Mouse (Mus musculus): ENCODE data around the gene Erp29.

Erp29 gene

DNA sequence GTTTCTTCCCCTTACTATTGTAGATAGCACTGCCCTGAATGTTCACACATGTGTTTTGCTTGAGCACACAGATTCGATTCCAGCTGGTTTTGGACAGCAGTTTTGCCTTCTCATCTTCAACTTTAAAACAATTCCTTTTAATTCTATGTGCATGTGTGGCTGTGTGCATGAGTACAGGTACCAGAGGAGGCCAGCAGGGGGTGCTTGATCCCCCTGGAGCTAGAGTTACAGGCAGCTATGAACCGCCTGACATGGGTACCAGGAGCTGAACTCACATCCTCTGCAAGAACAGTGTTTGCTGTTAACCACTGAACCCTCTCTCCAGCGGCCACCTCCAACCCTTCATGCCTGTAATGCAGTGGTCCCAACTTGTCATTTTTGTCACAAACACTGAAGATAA is 3.9 kb downstream of the Erp29 start:
- no peak for DNase-seq

DNA sequence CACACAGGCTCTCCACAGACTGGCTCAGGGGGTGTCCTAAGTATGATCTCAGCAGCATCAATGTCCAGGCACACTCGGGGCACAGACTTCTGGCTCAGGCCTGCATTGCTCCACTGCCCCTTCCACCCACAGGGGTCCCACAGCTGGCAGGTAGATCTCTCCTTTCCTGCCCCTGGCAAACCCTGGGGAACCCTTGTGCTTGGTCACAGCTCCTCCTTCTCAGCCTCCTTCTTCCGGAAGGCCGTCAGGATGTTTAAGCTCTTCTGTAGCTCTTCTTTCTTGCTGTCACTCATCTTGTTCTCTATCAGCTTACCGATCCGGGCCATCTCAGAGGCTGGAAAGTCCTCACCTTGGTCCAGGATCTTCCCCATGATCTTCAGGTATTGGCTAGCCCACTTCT is 7.4 kb downstream of the Erp29 start:
- DNase-seq, result no peak

DNA sequence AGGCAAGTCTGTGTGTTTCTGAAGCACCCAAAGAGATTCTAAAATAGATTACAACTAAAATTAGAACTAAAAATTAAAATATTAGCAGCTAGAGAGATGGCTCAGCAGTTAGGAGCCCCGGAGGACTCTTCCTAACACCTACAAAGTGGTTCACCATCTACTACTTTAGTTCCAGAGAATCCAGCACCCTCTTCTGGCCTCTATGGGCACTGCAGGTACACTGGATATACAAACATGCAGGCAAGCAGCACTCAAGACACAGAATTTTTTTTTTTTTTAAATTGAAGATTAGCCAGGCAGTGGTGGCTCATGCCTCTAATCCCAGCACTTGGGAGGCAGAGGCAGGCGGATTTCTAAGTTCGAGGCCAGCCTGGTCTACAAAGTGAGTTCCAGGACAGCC is 8.8 kb downstream of the Erp29 start:
- peak; percentile 48 for DNase-seq

DNA sequence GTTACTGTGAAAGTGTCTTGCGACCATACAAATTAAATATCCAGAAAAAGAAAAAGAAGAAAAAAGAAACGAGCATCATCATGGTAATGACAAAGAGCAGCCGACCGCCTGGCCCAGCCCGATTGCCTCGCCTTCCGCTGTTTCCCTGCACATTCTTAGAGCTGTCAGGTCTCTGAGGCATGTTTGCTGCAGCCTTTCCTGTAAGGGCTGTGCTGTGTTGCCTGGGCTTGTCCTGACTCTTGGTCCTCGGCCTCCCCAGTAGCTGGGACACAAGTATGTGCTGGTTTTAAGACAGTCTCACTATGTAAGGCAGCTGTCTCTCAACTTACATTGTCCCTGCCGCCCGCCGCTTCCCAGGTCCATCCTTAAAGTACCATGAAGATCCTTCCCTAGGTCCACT is 13.6 kb downstream of the Erp29 start:
- no peak for DNase-seq

DNA sequence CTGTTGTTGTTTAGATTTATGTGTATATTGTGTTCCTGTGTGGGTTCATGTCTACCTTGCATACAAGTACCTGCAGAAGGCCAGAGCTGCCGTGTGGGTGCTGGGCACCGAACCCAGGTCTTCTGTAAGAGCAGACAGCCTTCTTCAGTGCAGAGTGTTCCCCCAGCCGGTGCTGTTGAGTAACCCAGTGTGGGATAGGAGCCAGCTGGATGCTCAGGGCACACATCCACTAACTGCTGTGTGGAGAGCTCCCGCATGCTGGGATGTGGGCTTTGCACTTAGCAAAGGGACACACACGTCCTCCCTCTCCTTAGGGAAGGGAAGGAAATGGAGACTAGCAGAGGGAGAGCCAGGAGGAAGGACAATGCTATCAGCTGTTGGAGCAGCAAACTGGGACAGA is 14.2 kb downstream of the Erp29 start:
- DNase-seq, result no peak

DNA sequence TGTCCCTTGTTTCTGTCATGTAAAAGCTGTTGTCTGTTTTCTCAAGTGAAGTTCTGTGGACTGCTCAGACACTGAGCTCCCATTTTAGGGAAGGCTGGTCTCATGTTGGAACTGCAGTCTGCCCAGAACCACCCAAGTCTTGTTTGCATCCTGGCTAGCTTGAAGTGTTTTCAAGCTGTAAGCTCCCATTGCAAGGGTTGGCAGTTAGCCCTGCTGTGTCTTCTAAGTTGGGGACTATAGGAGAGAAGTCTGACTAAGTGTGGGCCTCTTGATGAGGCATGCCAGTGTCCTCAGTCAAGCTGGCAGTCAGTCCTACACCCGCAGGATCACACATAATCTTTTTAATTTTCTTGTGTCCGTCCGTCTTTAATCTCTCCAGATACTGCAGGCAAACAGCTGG is 23.4 kb downstream of the Erp29 start:
- no peak for DNase-seq

DNA sequence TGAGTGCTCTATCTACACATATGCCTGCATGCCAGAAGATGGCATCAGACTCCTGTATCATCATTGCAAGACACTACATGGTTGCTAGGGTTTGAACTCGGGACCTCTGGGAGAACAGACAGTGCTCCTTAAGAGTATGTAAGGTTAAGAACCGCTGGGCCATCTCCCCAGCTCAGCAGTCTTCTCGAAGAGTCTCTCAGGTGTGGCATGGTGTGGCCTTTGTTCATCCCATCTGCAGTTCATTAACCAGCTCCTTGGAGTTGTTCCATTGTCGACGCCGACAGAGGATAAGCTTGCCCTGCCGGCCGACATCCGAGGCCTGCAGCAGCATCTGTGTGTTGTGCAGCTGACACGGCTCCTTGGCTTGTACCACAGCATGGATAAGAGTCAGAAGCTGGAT is 29.0 kb downstream of the Erp29 start:
- DNase-seq, result no peak

DNA sequence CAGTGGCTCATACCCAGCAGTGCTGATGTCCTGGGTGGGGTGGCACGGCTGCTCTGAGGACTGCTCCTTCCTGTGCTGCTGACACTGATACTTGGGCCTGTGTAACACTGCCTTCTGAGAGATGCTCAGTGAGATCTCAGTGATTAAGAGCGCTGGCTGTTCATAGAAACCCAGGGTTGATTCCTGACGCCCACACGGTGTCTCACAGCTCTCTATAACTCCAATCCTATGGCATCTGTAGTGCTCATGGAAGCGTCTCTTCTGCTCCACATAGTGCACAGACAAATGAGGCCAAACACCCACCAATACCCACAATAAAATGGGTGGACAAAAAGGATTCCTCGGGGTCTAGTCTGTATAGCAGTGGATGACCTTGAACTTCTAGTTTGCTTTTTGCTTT is 29.5 kb downstream of the Erp29 start:
- no peak for DNase-seq

DNA sequence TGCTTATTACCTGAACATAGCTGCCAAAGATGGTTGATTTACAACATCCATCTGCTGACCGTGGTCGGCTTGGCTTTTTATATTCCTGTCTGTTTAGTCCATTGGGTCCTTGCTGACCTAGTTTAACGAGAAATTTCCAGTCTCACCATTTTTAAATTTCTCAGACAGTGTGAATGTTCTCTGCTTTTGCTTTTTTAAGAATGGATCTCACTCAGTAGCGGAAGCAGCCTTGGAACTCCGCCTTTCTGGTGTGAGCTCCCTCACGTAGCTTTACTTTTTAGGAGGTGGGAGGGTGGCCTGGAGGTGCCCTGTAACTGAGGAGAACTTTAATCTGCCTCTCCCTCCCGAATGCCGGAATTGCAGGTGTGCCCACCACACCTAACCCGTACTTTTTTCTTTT is 31.6 kb downstream of the Erp29 start:
- DNase-seq, result no peak

DNA sequence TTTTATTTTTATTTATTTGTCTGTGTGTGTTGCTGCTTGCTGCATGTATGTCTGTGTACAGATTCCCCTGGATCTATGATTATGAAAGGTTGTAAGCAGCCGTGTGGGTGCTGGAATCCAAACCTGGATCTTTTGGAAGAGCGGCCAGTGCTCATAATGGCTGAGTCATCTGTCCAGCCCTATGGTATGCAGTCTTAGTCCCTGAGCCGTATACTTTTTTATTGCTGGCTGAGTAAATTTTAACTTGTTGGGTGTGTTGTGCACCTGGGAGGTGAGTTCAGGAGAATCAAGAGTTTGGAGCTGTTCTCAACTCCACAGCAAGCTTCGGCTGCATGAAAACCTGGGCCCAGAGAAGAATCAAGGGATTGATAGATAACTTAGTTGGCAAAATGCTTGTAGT is 41.3 kb downstream of the Erp29 start:
- no peak for DNase-seq

DNA sequence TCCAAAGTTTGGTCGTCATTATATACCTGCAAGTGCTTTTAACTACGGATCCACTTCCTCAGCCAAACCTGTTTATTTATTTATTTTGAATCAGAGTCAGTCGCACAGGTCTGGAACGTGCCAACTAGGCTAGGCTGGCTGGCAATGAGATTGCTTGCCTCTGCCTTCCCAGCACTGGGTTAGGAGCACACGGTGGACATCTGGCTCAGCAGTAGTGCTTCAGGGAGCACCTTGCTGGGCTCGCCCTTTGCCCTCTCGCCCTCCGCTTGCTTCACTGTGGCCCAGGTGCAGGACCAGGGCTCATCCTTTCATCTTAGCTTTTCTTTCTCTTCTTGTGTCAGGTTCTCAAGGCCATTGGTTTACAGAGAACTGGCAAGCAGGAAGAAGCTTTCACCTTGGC is 44.5 kb downstream of the Erp29 start:
- DNase-seq, result no peak

DNA sequence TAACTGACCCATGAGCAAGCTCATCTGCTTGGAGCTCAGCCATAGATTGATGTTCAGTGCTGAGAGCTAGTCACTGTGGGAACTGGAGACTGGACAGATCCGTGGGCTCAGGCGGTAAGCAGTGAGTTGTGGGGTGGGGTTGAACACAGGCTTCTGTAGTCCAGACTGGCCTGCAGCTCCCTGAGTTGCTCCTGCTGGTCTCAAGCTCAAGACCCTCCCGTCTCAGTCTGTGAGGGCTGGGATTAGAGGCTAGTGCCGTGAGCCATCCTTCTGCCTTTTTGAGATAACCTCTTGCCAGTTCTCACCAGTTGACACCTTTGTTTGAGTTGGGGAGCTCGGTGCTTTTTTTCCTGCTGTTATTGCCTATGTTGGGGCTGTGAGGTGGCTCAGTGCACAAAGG is 51.5 kb downstream of the Erp29 start:
- no peak for DNase-seq

DNA sequence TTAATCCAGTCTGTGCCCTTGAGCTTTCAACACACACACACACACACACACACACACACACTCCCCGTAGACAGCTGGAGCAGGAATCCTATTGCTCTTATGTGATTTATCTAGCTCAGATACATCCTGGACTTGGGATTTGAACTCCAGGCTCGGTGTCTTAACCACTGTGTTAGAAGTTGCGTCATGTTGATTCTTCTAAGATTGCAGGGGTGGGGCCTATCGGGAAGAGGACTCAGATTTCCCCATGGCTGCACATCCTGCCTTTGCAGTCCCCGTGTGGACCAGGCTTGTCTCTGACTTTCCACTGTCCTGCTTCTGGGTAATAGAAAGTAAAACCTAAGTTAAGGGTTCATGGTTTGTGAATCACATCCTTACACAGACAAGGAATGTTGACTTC is 52.2 kb downstream of the Erp29 start:
- DNase-seq, result no peak

DNA sequence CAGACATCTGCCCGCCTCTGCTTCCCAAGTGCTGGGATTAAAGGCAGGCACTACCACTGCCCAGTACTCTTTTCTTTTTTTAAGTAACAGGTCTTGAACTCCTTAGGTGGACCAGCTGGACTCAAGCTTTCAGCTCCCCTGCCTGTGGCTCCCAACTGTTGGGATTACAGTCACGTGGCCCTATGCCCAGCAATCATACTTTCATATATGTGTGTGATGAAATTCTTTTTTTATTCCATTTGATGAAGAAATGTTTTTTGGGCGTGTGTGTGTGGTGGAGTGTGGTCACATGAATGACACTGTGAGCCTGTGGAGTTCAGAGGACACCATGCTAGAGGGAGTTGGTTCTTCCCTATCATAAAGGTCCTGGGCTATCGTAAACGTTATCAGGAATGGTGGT is 52.8 kb downstream of the Erp29 start:
- no peak for DNase-seq

DNA sequence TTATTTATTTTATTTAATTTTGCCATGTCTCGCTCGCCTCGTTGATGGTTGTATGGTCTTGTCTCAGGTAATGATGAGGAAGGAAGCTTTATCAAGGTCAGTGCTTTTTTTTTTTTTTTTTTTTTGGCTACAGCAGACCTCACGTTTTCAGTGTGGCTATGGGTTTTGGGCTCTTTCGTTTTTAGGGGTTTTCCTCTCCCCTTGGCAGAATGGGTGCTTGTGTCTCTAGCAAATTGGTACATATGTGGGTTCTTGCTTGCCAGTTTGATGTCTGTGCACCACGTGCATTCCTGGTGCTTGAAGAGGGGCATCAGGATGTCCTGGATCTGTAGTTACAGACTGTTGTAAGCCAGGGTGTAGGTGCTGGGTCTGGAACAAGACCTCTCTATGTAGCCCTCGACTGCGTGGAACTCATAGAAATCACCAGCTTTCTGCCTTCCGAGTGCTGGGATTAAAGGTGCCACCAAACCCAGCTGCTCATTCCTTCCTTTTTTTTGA is 53.3 kb downstream of the Erp29 start:
- no peak for DNase-seq

DNA sequence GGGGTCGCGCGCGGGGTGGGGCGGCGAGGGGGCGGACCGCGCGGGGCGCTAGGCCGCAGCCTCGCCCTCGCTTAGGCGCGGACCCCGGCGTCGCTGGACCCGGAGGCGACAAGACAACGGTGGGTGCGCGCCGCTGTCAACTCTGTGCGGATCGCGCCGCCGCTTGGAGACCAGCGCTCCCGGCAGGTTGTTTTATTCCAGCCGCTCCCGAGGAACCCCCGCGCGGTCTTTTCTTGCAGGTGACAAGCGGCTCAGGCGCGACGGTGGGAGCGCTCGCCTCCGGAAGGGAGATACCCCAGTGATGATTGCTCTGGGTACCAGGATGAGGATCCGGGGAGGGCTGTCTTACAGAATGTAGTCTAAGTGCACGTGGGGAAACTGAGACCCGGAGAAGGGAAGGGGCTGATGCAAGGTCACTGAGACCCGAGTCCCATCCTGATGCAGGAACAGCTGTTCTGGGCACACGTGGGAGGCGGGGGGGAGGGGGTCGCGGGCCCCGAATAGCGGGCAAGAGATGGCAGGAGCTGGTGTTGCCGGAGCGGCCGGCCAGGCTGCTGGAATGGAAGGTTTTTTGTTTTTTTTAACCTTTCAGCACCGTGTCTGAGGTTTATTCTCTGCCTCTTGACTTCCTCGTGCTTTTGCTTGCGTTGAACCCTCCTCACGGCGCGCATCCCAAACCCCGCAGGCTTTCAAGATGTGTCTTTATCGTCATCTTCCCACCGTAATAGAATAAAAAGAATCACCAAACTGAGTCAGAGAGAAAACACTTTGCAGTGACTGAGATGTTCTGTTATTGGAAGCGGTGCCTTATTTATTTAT is 54.0 kb downstream of the Erp29 start:
- DNase-seq, result no peak

DNA sequence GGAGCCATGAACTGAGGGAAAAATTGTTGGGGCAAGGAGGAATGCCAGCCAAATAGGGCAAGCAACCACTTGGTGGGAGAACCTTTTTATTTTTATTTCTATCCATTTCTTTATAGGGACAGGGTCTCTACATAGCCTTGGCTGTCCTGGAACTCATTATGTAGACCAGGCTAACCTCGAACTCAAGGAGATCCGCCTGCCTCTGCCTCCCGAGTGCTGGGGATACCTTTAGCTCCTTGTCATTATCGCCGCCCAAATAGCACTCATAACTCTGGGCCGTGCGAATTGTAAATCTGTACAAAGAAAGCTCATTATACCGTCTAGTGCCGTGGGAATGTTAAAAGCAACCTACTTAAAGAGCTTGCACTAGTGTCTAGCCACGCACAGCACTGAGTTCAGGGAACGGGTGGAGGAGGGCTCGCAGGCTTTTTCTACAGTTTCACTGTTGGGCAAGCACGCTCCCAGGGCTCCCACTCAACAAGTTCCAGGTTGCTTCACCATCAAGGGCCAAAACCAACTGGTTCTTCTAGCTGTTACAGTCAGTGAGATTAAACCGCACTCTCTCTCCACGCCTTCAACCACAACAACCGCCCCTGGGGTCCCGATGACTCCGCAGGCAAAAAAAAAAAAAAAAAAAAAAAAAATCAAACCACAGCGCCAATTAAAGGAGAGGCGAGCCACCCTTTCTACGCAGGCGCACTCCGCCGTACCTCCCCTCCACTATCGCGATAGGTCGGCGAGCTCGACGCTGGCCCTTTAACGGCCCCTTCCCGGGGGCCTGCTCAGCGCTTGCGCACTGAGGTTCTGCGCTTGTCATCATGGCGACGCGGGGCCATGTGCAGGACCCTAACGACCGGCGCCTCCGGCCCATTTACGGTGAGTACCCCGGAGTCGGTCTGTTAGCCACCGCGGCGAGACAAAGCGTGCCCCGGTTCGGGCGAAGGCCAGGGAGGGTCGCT is 54.8 kb downstream of the Erp29 start, which contains the start of gene Naa25:
Gene Naa25, plus strand, starts transcription at position 750 of the 959 bp plus-strand sequence.
- DNase-seq, result peak; percentile 93

DNA sequence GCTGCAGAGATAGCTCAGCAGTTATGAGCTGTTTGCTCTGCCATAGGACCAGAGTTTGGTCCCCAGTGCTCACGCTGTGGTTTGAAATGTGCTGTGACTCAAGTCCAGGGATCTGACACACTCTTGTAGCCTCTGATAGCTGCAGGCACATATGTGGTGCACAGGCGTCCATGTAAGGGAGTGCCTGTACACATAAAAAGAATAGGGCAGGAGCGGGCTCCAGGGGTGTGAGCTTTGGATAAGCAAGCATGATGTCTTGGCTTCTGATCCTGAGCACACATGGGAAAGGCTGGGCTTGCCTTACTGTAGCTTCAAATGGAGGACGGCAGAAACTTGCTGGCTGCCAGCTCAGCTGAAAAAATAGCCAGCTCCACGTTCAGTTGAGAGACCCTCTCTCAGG is 56.7 kb downstream of the Erp29 start:
- DNase-seq, result no peak

DNA sequence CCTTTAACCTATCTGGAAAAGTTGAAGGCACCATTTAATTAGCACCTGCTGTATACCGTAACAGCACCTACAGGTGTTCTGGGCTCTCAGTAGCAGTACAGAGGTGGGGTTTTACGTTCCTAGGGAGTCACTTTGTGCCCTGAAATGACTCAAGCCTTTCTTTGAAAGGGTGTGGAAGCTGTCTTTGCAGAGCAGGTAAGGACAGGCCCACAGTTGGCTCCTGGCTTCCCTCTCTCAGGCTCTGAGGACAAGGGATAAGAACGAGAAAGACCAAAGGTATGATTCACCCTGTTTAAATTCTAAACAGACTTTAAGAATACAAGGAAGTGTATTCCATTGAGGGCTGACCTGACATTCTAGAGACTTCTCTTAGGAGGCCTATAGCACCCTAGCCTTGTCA is 58.9 kb downstream of the Erp29 start:
- peak; percentile 23 for DNase-seq

DNA sequence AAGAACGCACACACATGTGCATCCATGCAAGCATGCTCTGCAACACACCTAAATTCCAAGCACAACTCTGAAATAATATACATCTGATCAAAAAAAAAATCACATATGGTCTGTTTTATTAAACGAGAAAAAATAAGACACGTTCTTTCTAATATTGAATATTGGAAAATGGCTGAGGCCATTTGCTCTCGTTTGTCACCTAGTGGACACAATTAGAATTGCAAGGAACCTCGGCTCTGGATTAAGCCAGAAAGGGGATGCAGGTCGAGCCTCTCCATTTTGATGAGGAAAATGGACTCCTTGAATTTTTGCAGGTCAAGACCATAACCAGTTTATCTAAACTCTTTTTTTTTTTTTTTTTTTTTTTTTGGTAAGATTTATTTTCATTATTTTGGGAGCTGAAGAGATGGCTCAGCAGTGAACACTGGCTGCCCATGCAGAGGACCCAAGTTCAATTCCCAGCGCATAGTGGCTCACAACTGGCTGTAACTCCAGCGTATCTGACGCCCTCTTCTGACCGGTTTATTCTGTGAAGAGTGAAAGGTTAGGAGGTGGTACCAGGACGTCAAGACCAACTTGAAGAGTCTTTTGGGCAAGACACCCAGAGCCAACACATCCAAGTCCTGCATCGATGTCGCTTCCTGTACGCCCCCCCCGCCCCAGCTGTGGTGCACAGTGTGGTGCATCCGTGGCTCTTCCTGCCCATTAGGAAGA is 59.5 kb downstream of the Erp29 start:
- peak; percentile 76 for DNase-seq

DNA sequence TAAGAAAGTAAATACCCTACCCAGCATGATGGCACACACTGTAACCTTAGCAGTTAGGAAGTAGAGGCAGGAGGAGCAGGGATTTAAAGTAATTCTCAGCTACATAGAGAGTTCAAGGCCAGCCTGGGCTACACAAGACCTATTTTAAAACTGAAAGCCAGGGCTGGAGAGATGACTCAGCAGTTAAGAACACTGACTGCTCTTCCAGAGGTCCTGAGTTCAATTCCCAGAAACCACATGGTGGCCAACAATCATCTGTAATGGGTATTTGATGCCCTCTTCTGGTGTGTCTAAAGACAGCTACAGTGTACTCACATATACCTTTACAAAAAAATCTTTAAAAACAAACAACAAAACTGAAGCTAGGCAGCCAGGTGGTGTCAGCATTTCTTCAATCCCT is 62.6 kb downstream of the Erp29 start:
- DNase-seq, result no peak

DNA sequence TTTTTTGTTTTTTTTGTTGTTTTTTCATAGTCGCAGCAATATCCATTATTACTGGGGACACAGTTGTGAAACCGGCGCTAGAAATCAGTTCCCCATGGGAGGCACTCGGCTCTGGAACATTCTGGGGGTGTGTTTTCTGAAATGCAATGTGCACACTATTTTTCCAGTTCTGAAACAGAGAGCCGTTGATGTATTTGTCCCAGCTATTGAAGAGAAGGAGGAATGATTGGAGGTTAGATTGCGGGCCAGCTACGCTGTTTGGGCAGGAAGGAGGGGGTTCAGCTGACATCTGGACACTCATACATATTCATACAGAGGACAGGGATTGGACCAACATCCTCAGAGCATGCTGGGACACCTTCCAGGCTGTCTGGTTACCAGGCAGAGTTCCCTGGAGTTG is 63.2 kb downstream of the Erp29 start:
- no peak for DNase-seq

DNA sequence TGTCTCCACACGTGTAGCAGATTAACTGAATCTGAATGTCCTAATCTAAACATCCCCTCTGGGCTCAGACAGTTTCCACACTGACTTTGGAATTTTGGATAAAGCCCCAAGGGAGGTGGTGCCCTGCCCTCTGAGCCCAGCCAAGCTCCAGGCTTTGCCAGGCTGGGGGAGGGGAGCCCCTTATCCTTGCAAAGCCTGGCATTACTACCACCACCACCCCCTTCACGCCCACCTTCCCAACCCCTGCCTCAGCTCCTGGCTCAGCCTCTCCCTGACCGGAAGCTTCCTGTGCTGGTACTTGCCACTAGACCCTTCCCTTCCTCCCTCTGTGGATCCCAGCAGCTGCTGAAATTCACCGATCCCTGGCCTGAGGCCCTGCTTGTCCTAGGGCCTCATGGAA is 65.2 kb downstream of the Erp29 start:
- DNase-seq, result no peak
